Mouse (Mus musculus) bone marrow macrophage, adult 2 months (primary cell): ENCODE measurements around the gene Coasy.

Source experiments
- CTCF ChIP-seq: IDR thresholded peaks from 2 replicates; pipeline ENCODE4 v1.5.1; 2012; ENCODE audit warnings: low read depth, mild to moderate bottlenecking, low read length, moderate library complexity
- POLR2A ChIP-seq: IDR thresholded peaks from 2 replicates; pipeline ENCODE4 v1.6.1; 2012; ENCODE audit warnings: mild to moderate bottlenecking, low read depth, low read length, borderline replicate concordance

GRCm38 (mm10) chr11:101119131-101119760 is 36.9 kb downstream of the Coasy start:
- TF ChIP-seq POLR2A (no peak), CTCF (no peak)
